ENCODE assay signal across 26 mouse cellular contexts in genomic region chr13:112134701-112135100, GRCm38 (mm10).
"Had no signal": no experiment of that assay in that cellular context is flagged by ENCODE, and none has a peak within 500 bp of the region (broad histone marks: within the 10 kb centered on the region; RNA-seq: fewer than 3 reads in every experiment).

No protein-coding gene starts in this region.

- H3K4me3 ChIP-seq: heart, embryonic 10.5 days; heart, embryonic 12.5 days; hindbrain, embryonic 13.5 days; intestine, embryonic 15.5 days; layer of hippocampus, adult 2 months; left cerebral cortex, adult 2 months; limb, embryonic 10.5 days; limb, embryonic 12.5 days; liver, embryonic 13.5 days; liver, embryonic 15.5 days had no signal

- H3K4me1 ChIP-seq: heart, embryonic 10.5 days; intestine, embryonic 15.5 days; limb, embryonic 12.5 days; liver, embryonic 13.5 days had no signal

- ATAC-seq: hindbrain, embryonic 16.5 days; inflammation-experienced regulatory T-cells, adult 6 months; intestine, embryonic 15.5 days; intestine, postnatal 0 days; liver, postnatal 0 days had no signal

- H3K27me3 ChIP-seq: heart, embryonic 12.5 days; hindbrain, embryonic 13.5 days; intestine, embryonic 15.5 days had no signal

- DNase-seq: gastrocnemius, postnatal 10 days; gastrocnemius, postnatal 25 days; heart, postnatal 10 days; heart, postnatal 4 days; kidney, adult 18-20 months; kidney, adult 8-10 months; kidney, postnatal 10 days; kidney, postnatal 25 days; kidney, postnatal 4 days; liver; liver, embryonic 13.5 days; liver, postnatal 0 days; lung, adult 2 months had no signal

- H3K27ac ChIP-seq: heart, embryonic 10.5 days; hindbrain, embryonic 13.5 days; intestine, embryonic 15.5 days; layer of hippocampus, adult 2 months; left cerebral cortex, adult 2 months; limb, embryonic 10.5 days; limb, embryonic 12.5 days; liver, embryonic 13.5 days; liver, embryonic 15.5 days had no signal

- H3K36me3 ChIP-seq: heart, embryonic 10.5 days; heart, embryonic 12.5 days; hindbrain, embryonic 13.5 days; intestine, embryonic 15.5 days; limb, embryonic 10.5 days; limb, embryonic 12.5 days; liver, embryonic 13.5 days; liver, embryonic 15.5 days had no signal

- H3K4me2 ChIP-seq: heart, embryonic 12.5 days; hindbrain, embryonic 13.5 days; intestine, embryonic 15.5 days; limb, embryonic 12.5 days; liver, embryonic 11.5 days; liver, embryonic 13.5 days; liver, embryonic 15.5 days had no signal

- H3K9me3 ChIP-seq: heart, embryonic 10.5 days; heart, embryonic 12.5 days; hindbrain, embryonic 13.5 days; intestine, embryonic 15.5 days; limb, embryonic 10.5 days; limb, embryonic 12.5 days; liver, embryonic 13.5 days; liver, embryonic 15.5 days had no signal

- H3K9ac ChIP-seq: heart, embryonic 12.5 days; hindbrain, embryonic 13.5 days; intestine, embryonic 15.5 days; limb, embryonic 12.5 days; liver, embryonic 13.5 days; liver, embryonic 15.5 days; liver, postnatal 0 days had no signal
